Comparison of ENCODE assay signal across 13 mouse cellular contexts in genomic region chr15:77161382-77161781, GRCm38 (mm10).
DNase-seq lines count a peak whose midpoint lies in the region; ATAC-seq and TF ChIP-seq lines count a peak whose summit lies in the region.
"Had no signal": no experiment of that assay in that cellular context is flagged by ENCODE, and none has a peak within 500 bp of the region (broad histone marks: within the 10 kb centered on the region; RNA-seq: fewer than 3 reads in every experiment).

No protein-coding gene starts in this region.

- H3K27me3 ChIP-seq in heart, embryonic 12.5 days (replicated peaks) = no peaks in the 10 kb centered on the region
- H3K27me3 ChIP-seq in lung, postnatal 0 days (replicated peaks; ENCODE audit: insufficient read depth, low read length) = no peaks in the 10 kb centered on the region
- H3K27me3 ChIP-seq in liver, embryonic 12.5 days (replicated peaks) = no peaks in the 10 kb centered on the region
- no peaks in the 10 kb centered on the region for H3K27me3 ChIP-seq in neural tube, embryonic 15.5 days (replicated peaks)

- ATAC-seq in heart, embryonic 12.5 days (ENCODE audit: insufficient number of reproducible peaks, low FRiP score) = no peak
- peak; percentile 91 for ATAC-seq in lung, postnatal 0 days
- ATAC-seq in liver, embryonic 12.5 days = no peak
- no peak for ATAC-seq in neural tube, embryonic 15.5 days (ENCODE audit: low FRiP score)
- ATAC-seq: forebrain, embryonic 14.5 days had no signal

- no peaks in the 10 kb centered on the region for H3K9me3 ChIP-seq in heart, embryonic 12.5 days (replicated peaks)
- no peaks in the 10 kb centered on the region for H3K9me3 ChIP-seq in lung, postnatal 0 days (ENCODE audit: low read length)
- no peaks in the 10 kb centered on the region for H3K9me3 ChIP-seq in liver, embryonic 12.5 days (replicated peaks)
- H3K9me3 ChIP-seq in neural tube, embryonic 15.5 days (replicated peaks) = no peaks in the 10 kb centered on the region

- peak overlapping the region; percentile 56 for H3K27ac ChIP-seq in heart, embryonic 12.5 days (ENCODE audit: poor library complexity, severe bottlenecking)
- 0 out of 2 replicates have a peak overlapping the region, but pooled peaks have one; percentile 9 for H3K27ac ChIP-seq in brown adipose tissue, adult 24 weeks (replicated peaks; ENCODE audit: low read depth, low read length)
- no peak overlapping the region for H3K27ac ChIP-seq in lung, postnatal 0 days (ENCODE audit: low read length)
- H3K27ac ChIP-seq in liver, embryonic 12.5 days = no peak overlapping the region
- H3K27ac ChIP-seq in neural tube, embryonic 15.5 days (replicated peaks) = no peak overlapping the region
- H3K27ac ChIP-seq: heart, adult 2 months had no signal

- no peak for TF ChIP-seq CTCF in lung, postnatal 0 days (IDR thresholded peaks at IDR 0.05)

- 41% methylated on average over 5 of the region's 5 CpGs for WGBS in heart, embryonic 12.5 days
- WGBS in lung, postnatal 0 days = 48% methylated on average over 5 of the region's 5 CpGs
- 41% methylated on average over 5 of the region's 5 CpGs for WGBS in liver, embryonic 12.5 days (ENCODE audit: insufficient replicate concordance)
- WGBS in neural tube, embryonic 15.5 days = 53% methylated on average over 5 of the region's 5 CpGs

- 0 out of 2 replicates have a peak overlapping the region, but pooled peaks have one; percentile 0 for H3K4me2 ChIP-seq in heart, embryonic 12.5 days
- no peak overlapping the region for H3K4me2 ChIP-seq in lung, postnatal 0 days (replicated peaks; ENCODE audit: low read depth, low read length)
- H3K4me2 ChIP-seq in liver, embryonic 12.5 days = no peak overlapping the region
- no peak overlapping the region for H3K4me2 ChIP-seq in neural tube, embryonic 15.5 days

- H3K4me1 ChIP-seq in heart, embryonic 12.5 days (replicated peaks) = peaks cover 55% of the 10 kb centered on the region
- H3K4me1 ChIP-seq in brown adipose tissue, adult 24 weeks (ENCODE audit: control insufficient read depth, insufficient read depth, insufficient read length, low read length) = peaks cover 5% of the 10 kb centered on the region; the same call in 1 of the 2 replicates
- peaks cover 19% of the 10 kb centered on the region; the same call in 1 of the 2 replicates for H3K4me1 ChIP-seq in lung, postnatal 0 days (ENCODE audit: insufficient read depth, low read depth, low read length)
- peaks cover 16% of the 10 kb centered on the region; the same call in 1 of the 2 replicates for H3K4me1 ChIP-seq in liver, embryonic 12.5 days
- peaks cover 22% of the 10 kb centered on the region for H3K4me1 ChIP-seq in neural tube, embryonic 15.5 days

- peak; percentile 53 for TF ChIP-seq EP300 in lung, postnatal 0 days (IDR thresholded peaks at IDR 0.05)

- intact Hi-C loops in heart, postnatal 10 days (cut with DNase I) = no loop called here

- no peak overlapping the region for H3K9ac ChIP-seq in heart, embryonic 12.5 days
- H3K9ac ChIP-seq in lung, postnatal 0 days (replicated peaks; ENCODE audit: low read depth) = no peak overlapping the region
- no peak overlapping the region for H3K9ac ChIP-seq in liver, embryonic 12.5 days
- no peak overlapping the region for H3K9ac ChIP-seq in neural tube, embryonic 15.5 days (replicated peaks)

- H3K4me3 ChIP-seq in heart, embryonic 12.5 days = no peak overlapping the region
- H3K4me3 ChIP-seq in brown adipose tissue, adult 24 weeks (ENCODE audit: insufficient read depth, low read depth, low read length) = no peak overlapping the region
- H3K4me3 ChIP-seq in lung, postnatal 0 days (ENCODE audit: low read depth, low read length) = no peak overlapping the region
- no peak overlapping the region for H3K4me3 ChIP-seq in liver, embryonic 12.5 days
- H3K4me3 ChIP-seq in neural tube, embryonic 15.5 days (replicated peaks) = no peak overlapping the region
- H3K4me3 ChIP-seq: heart, adult 2 months had no signal

- H3K36me3 ChIP-seq in heart, embryonic 12.5 days = no peaks in the 10 kb centered on the region
- H3K36me3 ChIP-seq in lung, postnatal 0 days (ENCODE audit: insufficient read depth, low read length) = no peaks in the 10 kb centered on the region
- no peaks in the 10 kb centered on the region for H3K36me3 ChIP-seq in liver, embryonic 12.5 days
- H3K36me3 ChIP-seq in neural tube, embryonic 15.5 days = no peaks in the 10 kb centered on the region

- no peak for DNase-seq in heart, adult 8-10 months (ENCODE audit: low spot score)
- DNase-seq in heart, postnatal 10 days = peak; percentile 46 to 50
- peak; percentile 90 for DNase-seq in lung, postnatal 0 days (ENCODE audit: low spot score)
- DNase-seq in adrenal gland, adult 18-20 months (ENCODE audit: low spot score in 2 of 2) = no peak
- DNase-seq: cerebellum, postnatal 14 days; left cerebral cortex, postnatal 4 days; right cerebral cortex, adult 18-20 months had no signal

Comparison
In these comparisons a context has a peak if more than half of its experiments do, and no peak if none do; other contexts are left out.
1. DNase-seq: peak in heart, postnatal 10 days (2 of 2) and lung, postnatal 0 days (single experiment); none in heart, adult 8-10 months (single experiment) and adrenal gland, adult 18-20 months (0 of 2).
2. H3K27ac ChIP-seq: peak in heart, embryonic 12.5 days (single experiment) and brown adipose tissue, adult 24 weeks (single experiment); none in lung, postnatal 0 days (single experiment), liver, embryonic 12.5 days (single experiment) and neural tube, embryonic 15.5 days (single experiment).